Mouse (Mus musculus) olfactory bulb, adult 2 months (tissue): ENCODE data around the gene Ercc6l2. TPM values are rescaled to one million over a fixed set of nuclear protein-coding genes. Genes with fewer than 3 reads are reported as not detected.

Source experiments
- H3K27ac ChIP-seq: fragments of 200-500 bp; 2 replicates; pipeline ENCODE4 v1.5.1; 2012; ENCODE audit warnings: low read depth, low read length; ENCODE audit not compliant: insufficient read depth
- H3K4me1 ChIP-seq: fragments of 200-500 bp; 2 replicates; pipeline ENCODE4 v1.6.1; 2012; ENCODE audit warnings: low read length; ENCODE audit not compliant: control insufficient read depth, insufficient read depth
- H3K4me3 ChIP-seq: fragments of 200-500 bp; 2 replicates; pipeline ENCODE4 v1.5.1; 2012; ENCODE audit warnings: mild to moderate bottlenecking, low read depth, low read length, moderate library complexity; ENCODE audit not compliant: insufficient read depth
- CTCF ChIP-seq: fragments of 200-500 bp; IDR thresholded peaks from 2 replicates; pipeline ENCODE4 v1.5.1; 2012; ENCODE audit warnings: low read depth, mild to moderate bottlenecking, low read length, moderate library complexity; ENCODE audit not compliant: insufficient read depth
- POLR2A ChIP-seq: fragments of 200-500 bp; IDR thresholded peaks from 2 replicates; pipeline ENCODE4 v1.6.1; 2012; ENCODE audit warnings: mild to moderate bottlenecking, low read depth, low read length, moderate library complexity; ENCODE audit not compliant: insufficient read depth
- WGBS: fragments of 180-500 bp; shearing (Covaris S2); methylation state at CpG from one replicate; pipeline ENCODE4 v1.1.7; 2018; 5-methylcytosine and 5-hydroxymethylcytosine counted together
- polyA plus RNA-seq: library from polyadenylated mRNA; stranded (reverse); fragments of >200 nt; gene quantifications from 2 replicates; pipeline ENCODE4 v1.2.4, GENCODE M21; 2012; ENCODE audit warnings: low replicate concordance; ENCODE audit not compliant: missing spikeins, insufficient read depth, insufficient read length

Ercc6l2 gene
- polyA plus RNA-seq, 1 experiment, result not detected

- no peak for TF ChIP-seq POLR2A
- TF ChIP-seq CTCF, result no peak
- 93% methylated on average over 6 of the region's 6 CpGs for WGBS
- H3K27ac ChIP-seq, result no peak overlapping the region
- H3K4me1 ChIP-seq, result no peaks in the 10 kb centered on the region
- H3K4me3 ChIP-seq, result no peak overlapping the region
These were observed 62.1 kb downstream of the Ercc6l2 start for GRCm38 (mm10) chr13:63877138-63877537.

GRCm38 (mm10) chr13:63879105-63879863, 64.2 kb downstream of the Ercc6l2 start:
- Histone ChIP-seq H3K4me3 (no peak overlapping the region), H3K27ac (no peak overlapping the region), H3K4me1 (no peaks in the 10 kb centered on the region)
- 68% methylated on average over 1 of the region's 1 CpGs for WGBS
- no peak for TF ChIP-seq CTCF
- TF ChIP-seq POLR2A, result no peak

GRCm38 (mm10) chr13:63879864-63880141, 64.8 kb downstream of the Ercc6l2 start:
- Histone ChIP-seq H3K4me3 (no peak overlapping the region), H3K4me1 (no peaks in the 10 kb centered on the region), H3K27ac (no peak overlapping the region)
- 73% methylated on average over 4 of the region's 4 CpGs for WGBS
- TF ChIP-seq POLR2A, result no peak
- no peak for TF ChIP-seq CTCF

GRCm38 (mm10) chr13:63885532-63885949, 70.5 kb downstream of the Ercc6l2 start:
- 50% methylated on average over 3 of the region's 3 CpGs for WGBS
- no peak overlapping the region for H3K27ac ChIP-seq
- no peak overlapping the region for H3K4me3 ChIP-seq
- H3K4me1 ChIP-seq, result no peaks in the 10 kb centered on the region
- TF ChIP-seq CTCF (no peak), POLR2A (no peak)

- Histone ChIP-seq H3K4me1 (no peaks in the 10 kb centered on the region), H3K27ac (no peak overlapping the region), H3K4me3 (no peak overlapping the region)
- no peak for TF ChIP-seq CTCF
- no peak for TF ChIP-seq POLR2A
- WGBS, result 82% methylated on average over 3 of the region's 3 CpGs
These were observed 71.5 kb downstream of the Ercc6l2 start for GRCm38 (mm10) chr13:63886429-63887052.

GRCm38 (mm10) chr13:63900679-63901302, 85.8 kb downstream of the Ercc6l2 start:
- whole genome bisulfite sequencing, result 37% methylated on average over 12 of the region's 12 CpGs
- TF ChIP-seq POLR2A (no peak), CTCF (no peak)
- peak overlapping the region; percentile 22; the same call in 1 of the 2 replicates for H3K4me3 ChIP-seq
- peaks cover 15% of the 10 kb centered on the region for H3K4me1 ChIP-seq
- H3K27ac ChIP-seq, result no peak overlapping the region

- TF ChIP-seq CTCF (no peak), POLR2A (no peak)
- Histone ChIP-seq H3K27ac (no peak overlapping the region), H3K4me3 (peak overlapping the region; percentile 22), H3K4me1 (peaks cover 15% of the 10 kb centered on the region)
- WGBS, result 10% methylated on average over 17 of the region's 17 CpGs
These were observed 86.3 kb downstream of the Ercc6l2 start for GRCm38 (mm10) chr13:63901303-63901713.

- Histone ChIP-seq H3K4me1 (peaks cover 15% of the 10 kb centered on the region), H3K4me3 (peak overlapping the region; percentile 22), H3K27ac (no peak overlapping the region)
- no peak for TF ChIP-seq CTCF
- peak; percentile 18; the same call in 1 of the 2 replicates for TF ChIP-seq POLR2A
- 42% methylated on average over 28 of the region's 28 CpGs for WGBS
These were observed 86.9 kb downstream of the Ercc6l2 start for GRCm38 (mm10) chr13:63901714-63902597.

- 82% methylated on average over 4 of the region's 4 CpGs for WGBS
- Histone ChIP-seq H3K27ac (no peak overlapping the region), H3K4me1 (peaks cover 6% of the 10 kb centered on the region), H3K4me3 (no peak overlapping the region)
- no peak for TF ChIP-seq POLR2A
- TF ChIP-seq CTCF, result no peak
These were observed 91.5 kb downstream of the Ercc6l2 start for GRCm38 (mm10) chr13:63906516-63906915.
